Mouse (Mus musculus) small intestine, adult 2 months (tissue): ENCODE results near the gene St7.

Experiments used
- CTCF ChIP-seq: fragments of 200-500 bp; IDR thresholded peaks from 2 replicates; pipeline ENCODE4 v1.5.1; 2012; ENCODE audit warnings: low read depth, mild to moderate bottlenecking, control low read depth, inconsistent platforms, low read length, moderate library complexity, mixed read lengths; ENCODE audit not compliant: insufficient replicate concordance, insufficient read length; ENCODE audit errors: extremely low read depth
- POLR2A ChIP-seq: fragments of 200-500 bp; IDR thresholded peaks from 2 replicates; pipeline ENCODE4 v1.6.1; 2012; ENCODE audit warnings: low read depth, mild to moderate bottlenecking, control low read depth, inconsistent platforms, low read length, moderate library complexity

- TF ChIP-seq POLR2A (no peak), CTCF (no peak)
Measured at GRCm38 (mm10) chr6:17942344-17942743, 249.6 kb downstream of the St7 start.
